Mouse (Mus musculus) heart, postnatal 0 days (tissue): ENCODE measurements around the gene Kcnn3.

Experiments
- CTCF ChIP-seq: IDR thresholded peaks from 2 replicates; pipeline ENCODE4 v1.5.1; 2016; ENCODE audit warnings: antibody characterized with exemption, control low read depth, low read depth
- EP300 ChIP-seq: IDR thresholded peaks from 2 replicates; pipeline ENCODE4 v1.6.1; 2016; ENCODE audit warnings: antibody characterized with exemption, low read depth

DNA sequence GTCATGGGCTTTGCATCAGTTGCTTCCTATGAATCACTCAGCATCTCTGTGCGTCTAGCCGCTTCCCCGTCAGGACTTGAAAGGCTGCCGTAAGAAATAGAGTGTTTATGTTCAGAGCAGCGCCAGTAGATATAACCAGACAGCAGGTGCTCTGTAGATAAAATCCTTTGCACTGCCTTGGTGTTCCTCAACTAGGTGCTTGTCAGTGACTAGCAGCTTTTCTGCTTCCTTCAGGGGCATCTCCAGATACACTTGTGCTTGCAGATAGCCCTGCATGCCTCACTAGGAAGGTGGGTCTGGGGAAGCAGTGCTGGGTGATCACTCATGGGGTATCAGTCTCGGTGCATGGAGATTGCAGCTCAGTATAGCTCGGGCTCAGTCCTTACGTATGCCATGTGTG lies 123.4 kb downstream of the Kcnn3 start:
- TF ChIP-seq CTCF: no peak
- TF ChIP-seq EP300: no peak
